Mouse (Mus musculus): ENCODE measurements around the gene S1pr5.
"Not testable (repeated sequence)": the region's sequence is repeated elsewhere in the genome, so short reads cannot be mapped to it uniquely, and the experiment has no call there.

The S1pr5 gene

GRCm38 (mm10) chr9:21235341-21235740 lies 12.9 kb downstream of the S1pr5 start:
- no peak for DNase-seq

DNA sequence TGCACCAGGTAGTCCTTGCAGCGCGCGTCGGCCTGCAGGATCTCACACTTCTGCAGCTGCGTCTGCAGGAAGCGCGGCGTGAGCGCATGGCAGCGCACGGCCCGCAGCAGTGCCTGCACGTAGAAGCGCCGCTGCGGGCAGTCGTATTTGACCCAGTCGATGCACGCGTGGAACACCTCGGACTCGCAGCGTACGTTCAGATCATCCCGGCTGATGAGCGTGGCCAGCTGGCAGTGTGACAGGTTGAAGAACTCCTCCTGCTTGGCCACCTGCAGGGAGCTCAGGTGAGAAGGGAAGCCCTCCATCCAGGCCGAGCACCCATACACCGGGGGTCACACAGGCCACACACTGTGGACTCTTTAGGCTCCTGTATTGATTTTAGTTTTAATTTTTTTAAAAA lies 14.4 kb downstream of the S1pr5 start:
- DNase-seq, result no peak

- no peak for DNase-seq
These were observed 14.9 kb downstream of the S1pr5 start for GRCm38 (mm10) chr9:21233366-21233765.

DNA sequence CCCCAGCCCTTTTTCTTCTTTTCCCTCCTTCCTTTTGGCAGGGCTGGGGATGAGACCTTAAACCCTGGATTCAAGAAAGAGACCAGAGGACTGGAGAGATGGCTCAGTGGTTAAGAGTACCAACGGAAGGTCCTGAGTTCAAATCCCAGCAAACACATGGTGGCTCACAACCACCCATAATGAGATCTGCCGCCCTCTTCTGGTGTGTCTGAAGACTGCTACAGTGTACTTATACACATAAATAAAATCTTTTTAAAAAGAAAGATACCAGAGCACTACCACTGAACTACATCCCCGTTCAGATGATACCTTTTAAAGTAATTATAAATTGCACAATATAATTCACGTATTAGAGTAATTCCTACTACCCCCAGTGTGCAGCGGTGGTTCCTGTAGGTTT lies 15.4 kb downstream of the S1pr5 start:
- DNase-seq, result no peak

- no peak for DNase-seq
These were observed 16.7 kb downstream of the S1pr5 start for GRCm38 (mm10) chr9:21231551-21231950.

- DNase-seq, result no peak
These were observed 20.9 kb downstream of the S1pr5 start for GRCm38 (mm10) chr9:21227342-21227741.

GRCm38 (mm10) chr9:21225415-21225758 lies 22.9 kb downstream of the S1pr5 start:
- DNase-seq, result no peak

DNA sequence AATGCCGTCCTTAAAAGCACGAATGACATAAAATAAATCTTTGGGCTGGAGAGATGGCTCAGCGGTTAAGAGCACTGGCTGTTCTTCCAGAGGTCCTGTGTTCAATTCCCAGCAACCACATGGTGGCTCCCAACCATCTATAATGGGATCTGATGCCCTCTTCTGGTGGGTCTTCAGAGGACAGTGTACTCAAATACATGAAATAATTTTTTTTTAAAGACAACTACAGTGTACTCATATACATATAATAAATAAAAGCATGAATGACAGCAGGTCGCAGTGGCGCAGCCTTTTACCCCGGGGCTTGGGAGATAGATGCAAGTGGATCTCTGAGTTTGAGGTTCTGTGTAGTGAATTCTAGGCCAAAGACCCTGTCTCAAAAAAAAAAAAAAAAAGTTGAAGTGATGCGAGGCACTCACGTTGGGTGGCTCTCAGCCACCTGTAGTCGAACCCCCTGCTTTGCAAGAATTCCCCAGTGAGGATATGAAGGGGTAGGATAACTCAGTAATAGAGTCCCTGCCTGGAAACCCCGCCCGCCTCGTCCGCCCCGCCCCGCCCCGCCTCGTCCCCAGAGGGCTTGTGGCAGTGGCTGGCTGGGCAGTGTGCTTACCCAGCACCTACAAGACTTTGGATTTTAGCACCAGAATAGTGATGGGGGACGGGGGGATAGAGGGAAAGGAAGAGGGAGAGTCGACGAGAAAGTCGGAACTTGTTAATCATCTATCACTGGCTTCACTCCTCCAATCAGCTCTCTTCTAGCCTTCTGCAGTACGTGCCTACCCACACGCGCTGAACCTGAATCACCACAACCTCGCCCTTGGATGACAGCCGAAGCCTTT lies 23.4 kb downstream of the S1pr5 start:
- peak; percentile 67 for DNase-seq

DNA sequence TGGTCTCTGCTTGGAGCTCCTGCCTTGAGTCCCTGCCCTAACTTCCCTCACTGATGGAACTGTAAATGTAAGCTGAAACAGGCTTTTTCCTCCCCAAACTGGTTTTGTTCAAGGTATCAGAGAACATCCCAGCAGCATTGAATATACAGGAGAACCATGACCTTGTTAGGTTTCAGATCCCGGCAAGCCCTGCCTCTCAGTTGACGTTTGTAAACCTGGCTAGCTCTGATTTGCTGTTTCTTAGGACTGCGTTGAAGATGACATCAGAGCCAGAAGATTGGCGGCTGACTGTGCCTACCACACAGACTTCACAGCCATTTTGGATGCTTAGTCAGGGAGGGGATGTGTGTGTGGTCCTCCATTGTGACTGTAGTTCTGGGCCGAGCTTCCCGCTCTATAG lies 24.3 kb downstream of the S1pr5 start:
- no peak for DNase-seq

GRCm38 (mm10) chr9:21223490-21223889 lies 24.8 kb downstream of the S1pr5 start:
- DNase-seq, result not testable (repeated sequence)

DNA sequence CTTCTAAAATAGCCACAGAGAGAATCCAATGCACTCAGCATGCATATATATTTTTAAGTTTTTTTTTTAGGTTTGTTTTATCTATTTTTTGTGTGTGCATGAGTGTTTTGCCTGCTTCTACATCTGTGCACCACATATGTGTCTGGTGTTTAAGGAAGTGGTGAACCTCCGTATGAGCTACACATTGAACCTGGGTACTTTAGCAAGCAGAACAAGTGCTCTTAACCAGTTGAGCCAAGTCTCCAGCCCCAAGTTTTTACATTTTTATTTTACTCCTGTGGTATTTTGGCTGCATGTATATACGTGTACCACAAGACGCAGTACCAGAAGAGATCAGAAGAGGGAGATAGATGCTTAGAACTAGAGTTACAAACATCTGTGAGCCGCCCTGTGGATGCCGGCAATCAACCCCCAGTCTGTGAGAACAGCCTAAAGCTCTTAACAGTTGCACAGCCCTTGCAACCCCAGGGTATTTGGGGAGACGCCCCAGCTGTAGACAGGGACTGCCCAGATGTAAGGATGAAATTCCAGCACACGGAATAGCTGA lies 26.8 kb downstream of the S1pr5 start:
- DNase-seq, result peak; percentile 40

DNA sequence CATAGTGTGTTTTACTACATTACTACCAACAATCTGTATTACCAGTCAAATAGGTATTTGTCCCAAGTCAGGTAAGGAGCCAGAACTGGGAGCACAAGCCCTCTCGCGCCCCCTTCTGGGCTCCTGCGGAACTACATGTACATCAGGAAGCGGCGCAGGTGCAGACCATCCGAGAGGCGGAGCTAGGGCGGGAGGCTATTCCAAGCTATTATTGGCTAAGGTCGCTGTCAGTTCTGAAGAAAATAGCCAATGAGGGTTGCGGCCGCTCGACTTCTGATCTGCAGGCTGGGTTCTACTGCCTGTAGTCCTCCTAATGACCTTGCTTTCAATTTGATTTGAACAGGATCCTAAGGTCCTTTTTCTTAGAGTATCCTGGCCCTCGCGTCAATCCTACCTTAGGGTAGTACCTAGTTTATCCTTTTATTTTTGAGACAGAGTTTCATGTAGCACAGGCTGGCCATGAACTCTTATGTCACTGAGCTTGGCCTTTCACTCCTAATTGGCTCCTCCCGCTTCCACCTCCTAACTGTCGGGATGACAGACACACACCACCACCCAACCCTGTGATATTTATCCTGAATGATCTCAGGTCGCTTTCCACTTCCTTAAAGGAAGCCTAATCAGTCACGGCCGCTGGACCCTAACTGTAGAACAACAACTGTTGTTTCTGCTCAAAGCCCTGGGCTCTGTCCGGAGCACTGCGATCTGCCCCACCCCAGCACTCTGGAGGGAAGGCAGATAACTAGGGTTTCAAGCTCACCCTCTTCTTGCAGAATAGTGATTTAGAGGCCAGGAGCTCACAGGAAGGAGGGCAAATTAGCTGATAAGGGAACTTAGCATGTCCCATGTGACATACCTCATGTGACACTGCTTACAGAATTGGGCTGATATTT lies 27.5 kb downstream of the S1pr5 start:
- peak; percentile 94 for DNase-seq

DNA sequence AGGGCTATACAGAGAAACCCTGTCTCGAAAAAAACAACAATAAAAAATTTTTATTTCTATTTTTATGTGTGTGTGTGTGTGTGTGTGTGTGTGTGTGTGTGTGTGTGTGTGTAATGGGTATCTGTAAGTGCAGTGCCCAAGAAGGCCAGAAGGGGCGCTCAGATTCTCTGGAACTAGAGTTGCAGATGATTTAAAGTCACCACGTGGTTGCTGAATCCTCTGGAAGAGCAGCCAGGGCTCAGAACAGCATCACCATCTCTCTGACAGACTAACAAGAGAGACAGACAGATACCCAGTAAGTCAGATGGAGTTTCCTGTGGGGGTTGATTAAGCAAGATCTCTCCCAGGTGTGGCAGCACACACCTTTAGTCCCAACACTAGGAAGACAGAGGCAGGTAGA lies 28.4 kb downstream of the S1pr5 start:
- peak; percentile 39 for DNase-seq

DNA sequence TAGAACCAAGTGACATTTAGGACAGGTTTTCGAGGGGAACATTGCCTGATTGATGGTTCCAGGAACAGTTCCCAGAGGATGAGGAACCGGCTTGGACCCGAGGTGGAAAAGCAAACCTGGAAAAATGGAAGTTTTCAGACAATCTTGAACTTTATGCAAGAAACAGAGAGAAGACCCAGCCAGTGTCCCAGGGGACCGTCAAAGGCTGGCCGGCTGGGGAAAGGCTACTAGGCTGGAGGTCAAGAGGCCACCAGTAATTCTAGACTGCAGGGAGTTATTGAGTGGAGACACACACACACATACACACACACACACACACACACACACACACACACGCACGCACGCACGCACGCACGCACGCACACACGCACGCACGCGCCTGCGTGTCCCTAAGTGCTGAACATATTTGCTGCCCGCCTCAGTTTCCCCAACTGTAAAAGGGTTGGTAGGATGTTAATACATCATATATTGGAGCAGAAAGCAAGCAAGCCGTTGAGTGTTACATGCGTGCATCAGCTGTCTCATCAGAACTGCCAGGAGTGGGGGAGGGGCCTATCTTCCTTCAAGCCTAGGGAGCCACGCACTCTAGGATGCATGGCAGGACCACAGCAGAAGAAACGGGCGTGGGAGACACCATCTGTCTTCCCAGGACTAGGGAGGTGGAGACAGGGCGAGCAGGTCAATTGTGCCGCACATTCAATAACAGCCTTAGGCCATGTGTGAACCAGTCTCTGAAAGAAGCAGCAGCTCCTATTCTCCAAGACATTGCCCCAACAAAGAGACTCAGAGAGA lies 32.0 kb downstream of the S1pr5 start:
- peak; percentile 42 for DNase-seq

GRCm38 (mm10) chr9:21213617-21214190 lies 34.5 kb downstream of the S1pr5 start:
- DNase-seq, result peak; percentile 45

GRCm38 (mm10) chr9:21211624-21212023 lies 36.6 kb downstream of the S1pr5 start:
- DNase-seq, result no peak

DNA sequence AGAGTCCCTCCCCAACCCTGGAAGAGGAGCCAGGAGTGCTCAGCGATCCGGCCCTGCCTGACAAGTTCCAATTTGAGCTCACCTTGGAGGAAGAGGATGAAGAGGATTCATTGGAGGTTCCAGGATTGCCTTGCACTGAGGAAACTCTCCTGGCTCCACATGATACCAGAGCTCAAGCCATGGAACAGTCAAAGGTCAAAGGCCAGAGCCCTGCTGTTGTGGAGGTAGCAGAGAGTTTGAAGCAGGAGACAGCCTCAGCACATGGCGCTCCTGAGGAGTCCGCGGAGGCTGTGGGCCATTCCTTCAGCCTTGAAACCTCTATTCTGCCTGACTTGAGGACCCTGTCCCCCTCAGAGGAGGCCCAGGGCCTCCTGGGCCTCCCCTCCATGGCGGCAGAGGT lies 37.4 kb downstream of the S1pr5 start:
- DNase-seq, result no peak

GRCm38 (mm10) chr9:21208626-21209025 lies 39.6 kb downstream of the S1pr5 start:
- no peak for DNase-seq

DNA sequence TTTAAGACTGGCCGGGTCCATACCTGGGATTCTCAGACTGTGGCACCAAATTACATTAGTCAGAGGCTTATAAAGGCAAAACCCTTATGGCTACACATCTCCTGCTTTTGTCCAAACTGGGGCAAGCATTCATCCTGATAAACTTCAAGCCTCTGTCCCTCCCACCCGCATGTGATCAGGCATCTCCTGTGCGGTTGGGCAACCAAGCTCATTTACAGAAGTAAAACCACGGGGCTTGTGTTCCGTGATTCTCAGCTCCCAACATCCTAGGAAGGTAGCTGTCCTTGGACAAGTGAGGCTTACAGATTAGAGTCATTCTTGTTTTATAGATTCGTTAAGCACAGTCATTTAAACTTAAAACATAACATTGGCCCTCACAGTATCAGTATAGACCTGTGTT lies 41.4 kb downstream of the S1pr5 start:
- DNase-seq, result no peak

GRCm38 (mm10) chr9:21204528-21205272 lies 43.5 kb downstream of the S1pr5 start:
- DNase-seq, result peak; percentile 78

DNA sequence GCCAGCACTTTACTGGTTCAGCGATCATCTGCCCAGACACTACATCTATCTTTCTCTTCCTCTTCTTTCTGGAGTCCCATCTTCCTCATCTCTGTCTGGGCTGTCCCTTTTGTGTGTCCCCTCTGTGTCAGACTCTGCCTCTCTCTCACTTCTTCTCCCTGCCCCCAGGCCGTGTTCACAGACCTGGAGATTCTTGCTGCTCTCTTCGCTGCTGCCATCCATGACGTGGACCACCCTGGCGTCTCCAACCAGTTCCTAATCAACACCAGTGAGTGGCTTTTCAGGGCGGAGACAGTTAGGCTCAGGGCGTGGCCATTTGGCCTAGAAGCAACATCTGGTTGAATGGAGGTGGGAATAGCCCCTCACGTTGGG lies 44.1 kb downstream of the S1pr5 start:
- DNase-seq, result no peak

- DNase-seq, result no peak
These were observed 49.3 kb downstream of the S1pr5 start for GRCm38 (mm10) chr9:21198960-21199359.
